Mouse (Mus musculus) kidney, embryonic 14.5 days (tissue): Measurements from ENCODE around the gene Gng3. TPM values are rescaled to one million over a fixed set of nuclear protein-coding genes. Genes with fewer than 3 reads are reported as not detected.
"Not testable (repeated sequence)": the region's sequence is repeated elsewhere in the genome, so short reads cannot be mapped to it uniquely, and the experiment has no call there.

Experiments
- ATAC-seq: fragments of 200-750 bp; cut with Nextera tagmentation; 2 replicates; pipeline ENCODE4 v1.8.0; 2017; ENCODE audit warnings: moderate number of reproducible peaks, mild to moderate bottlenecking, moderate TSS enrichment, moderate library complexity; ENCODE audit not compliant: low FRiP score, low TSS enrichment
- H3K27ac ChIP-seq: fragments of 300-500 bp; sonication (generic); 2 replicates; pipeline ENCODE4 v1.5.1; 2014; ENCODE audit warnings: low read depth, mild to moderate bottlenecking, low read length, moderate library complexity, mixed read lengths
- H3K27me3 ChIP-seq: fragments of 300-500 bp; sonication (generic); 2 replicates; pipeline ENCODE4 v1.6.1; 2014; ENCODE audit warnings: mild to moderate bottlenecking, low read length; ENCODE audit not compliant: control insufficient read depth, insufficient read depth
- H3K36me3 ChIP-seq: fragments of 300-500 bp; sonication (generic); 2 replicates; pipeline ENCODE4 v1.6.1; 2014; ENCODE audit warnings: low read length, mixed read lengths; ENCODE audit not compliant: control insufficient read depth, insufficient read depth
- H3K4me1 ChIP-seq: fragments of 300-500 bp; sonication (generic); 2 replicates; pipeline ENCODE4 v1.6.1; 2014; ENCODE audit warnings: low read length, mixed read lengths; ENCODE audit not compliant: control insufficient read depth, insufficient read depth
- H3K4me2 ChIP-seq: fragments of 300-500 bp; sonication (generic); replicated peaks from 2 replicates; pipeline ENCODE4 v1.6.1; 2014; ENCODE audit warnings: low read depth, mild to moderate bottlenecking, low read length
- H3K4me3 ChIP-seq: fragments of 300-500 bp; sonication (generic); 2 replicates; pipeline ENCODE4 v1.5.1; 2014; ENCODE audit warnings: mild to moderate bottlenecking, low read length
- H3K9ac ChIP-seq: fragments of 300-500 bp; sonication (generic); 2 replicates; pipeline ENCODE4 v1.6.1; 2014; ENCODE audit warnings: low read depth, mild to moderate bottlenecking, low read length, moderate library complexity
- H3K9me3 ChIP-seq: fragments of 300-500 bp; sonication (generic); 2 replicates; pipeline ENCODE4 v1.6.1; 2016; ENCODE audit warnings: low read length; ENCODE audit not compliant: control insufficient read depth
- WGBS: fragments of 180-500 bp; shearing (Covaris S2); extraction: QIAGEN DNeasy Blood & Tissue Kit; methylation state at CpG from one replicate; pipeline ENCODE4 v1.1.7; 2014; 5-methylcytosine and 5-hydroxymethylcytosine counted together
- polyA plus RNA-seq: library from polyadenylated mRNA; unstranded; fragments of >200 nt; fragmentation: Nextera tagmentation; extraction: Ambion mirVana; gene quantifications from 2 replicates; pipeline ENCODE4 v1.2.1, GENCODE M21; 2014

The Gng3 gene
- polyA plus RNA-seq, 1 experiment from 2014 or later: 3.6 TPM

GRCm38 (mm10) chr19:8872266-8872840 is 33.4 kb upstream of the Gng3 start:
- WGBS: 65% methylated on average over 10 of the region's 10 CpGs
- no peak for ATAC-seq
- H3K36me3 ChIP-seq: peaks cover 40% of the 10 kb centered on the region
- no peaks in the 10 kb centered on the region for H3K9me3 ChIP-seq
- no peak overlapping the region for H3K27ac ChIP-seq
- peaks cover 5% of the 10 kb centered on the region for H3K4me1 ChIP-seq
- peak overlapping the region; percentile 96 for H3K9ac ChIP-seq
- no peaks in the 10 kb centered on the region for H3K27me3 ChIP-seq
- peak overlapping the region; percentile 85 for H3K4me2 ChIP-seq
- peak overlapping the region; percentile 94 for H3K4me3 ChIP-seq

DNA sequence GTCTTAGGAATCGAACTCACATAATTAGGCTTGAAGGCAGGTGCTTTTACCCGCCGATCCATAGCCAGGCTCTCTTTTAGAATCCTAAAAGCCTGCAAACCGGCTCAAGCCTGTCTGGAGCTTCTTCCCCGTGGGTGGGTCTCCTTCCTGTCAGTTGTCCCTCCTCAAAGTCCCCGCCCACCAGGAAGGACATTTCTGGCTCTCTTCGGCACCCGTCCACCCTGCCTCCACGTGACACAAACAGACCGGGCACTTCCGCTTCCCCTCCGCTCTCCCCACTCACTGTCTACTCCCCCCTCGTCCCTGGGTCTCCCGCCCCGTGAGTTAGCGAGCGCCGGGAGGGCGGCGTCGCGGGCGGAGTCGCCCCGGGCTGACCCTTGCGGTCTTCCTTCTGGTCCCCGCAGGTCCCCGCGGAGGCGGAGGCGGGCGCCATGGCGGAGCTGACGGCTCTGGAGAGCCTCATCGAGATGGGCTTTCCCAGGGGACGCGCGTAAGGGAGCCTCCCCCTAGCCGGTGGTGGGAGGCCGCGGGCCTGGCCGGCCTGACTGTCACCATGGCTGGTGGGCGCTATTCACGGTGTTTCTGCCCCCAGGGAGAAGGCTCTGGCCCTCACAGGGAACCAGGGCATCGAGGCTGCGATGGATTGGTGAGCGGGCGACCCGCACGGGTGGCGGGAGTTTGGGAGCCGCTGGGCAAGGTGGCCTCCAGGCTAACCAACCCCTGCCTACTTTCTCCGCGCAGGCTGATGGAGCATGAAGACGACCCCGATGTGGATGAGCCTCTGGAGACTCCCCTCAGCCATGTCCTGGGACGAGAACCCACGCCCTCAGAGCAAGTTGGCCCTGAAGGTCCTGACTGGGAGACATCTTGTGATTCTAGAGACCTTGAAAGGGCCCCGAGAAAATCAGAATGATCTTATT is 32.5 kb upstream of the Gng3 start, which contains the start of gene Ubxn1:
Gene Ubxn1, plus strand, starts transcription at position 230 of the 920 bp plus-strand sequence.
- under 1% methylated on average over 50 of the region's 59 CpGs for WGBS
- peak within 1 kb of the TSS; percentile 94 for H3K4me3 ChIP-seq
- ATAC-seq: peak; percentile 97

GRCm38 (mm10) chr19:8870838-8871237 is 31.8 kb upstream of the Gng3 start:
- peak overlapping the region; percentile 94 for H3K4me3 ChIP-seq
- peak; percentile 32; the same call in 1 of the 2 replicates for ATAC-seq
- H3K9me3 ChIP-seq: no peaks in the 10 kb centered on the region
- peaks cover 29% of the 10 kb centered on the region for H3K36me3 ChIP-seq
- H3K27ac ChIP-seq: peak overlapping the region; percentile 56; the same call in 1 of the 2 replicates
- peak overlapping the region; percentile 85 for H3K4me2 ChIP-seq
- peak overlapping the region; percentile 96 for H3K9ac ChIP-seq
- 59% methylated on average over 9 of the region's 9 CpGs for WGBS
- no peaks in the 10 kb centered on the region for H3K27me3 ChIP-seq
- peaks cover 5% of the 10 kb centered on the region for H3K4me1 ChIP-seq

More for the DNA sequence above, 32.5 kb upstream of the Gng3 start, which contains the start of gene Ubxn1:
- no peaks in the 10 kb centered on the region for H3K9me3 ChIP-seq
- H3K27me3 ChIP-seq: no peaks in the 10 kb centered on the region
- peaks cover 36% of the 10 kb centered on the region for H3K36me3 ChIP-seq
- peak within 1 kb of the TSS; percentile 85 for H3K4me2 ChIP-seq
- H3K4me1 ChIP-seq: peaks cover 5% of the 10 kb centered on the region
- H3K27ac ChIP-seq: peak within 1 kb of the TSS; percentile 71
- peak within 1 kb of the TSS; percentile 96 for H3K9ac ChIP-seq

GRCm38 (mm10) chr19:8870381-8870780 is 31.4 kb upstream of the Gng3 start:
- ATAC-seq, H3K4me2 ChIP-seq, H3K27me3 ChIP-seq, H3K9me3 ChIP-seq, H3K27ac ChIP-seq, H3K9ac ChIP-seq, H3K4me3 ChIP-seq, H3K4me1 ChIP-seq: not testable (repeated sequence)
- 81% methylated on average over 3 of the region's 3 CpGs for WGBS
- peaks cover 24% of the 10 kb centered on the region for H3K36me3 ChIP-seq

DNA sequence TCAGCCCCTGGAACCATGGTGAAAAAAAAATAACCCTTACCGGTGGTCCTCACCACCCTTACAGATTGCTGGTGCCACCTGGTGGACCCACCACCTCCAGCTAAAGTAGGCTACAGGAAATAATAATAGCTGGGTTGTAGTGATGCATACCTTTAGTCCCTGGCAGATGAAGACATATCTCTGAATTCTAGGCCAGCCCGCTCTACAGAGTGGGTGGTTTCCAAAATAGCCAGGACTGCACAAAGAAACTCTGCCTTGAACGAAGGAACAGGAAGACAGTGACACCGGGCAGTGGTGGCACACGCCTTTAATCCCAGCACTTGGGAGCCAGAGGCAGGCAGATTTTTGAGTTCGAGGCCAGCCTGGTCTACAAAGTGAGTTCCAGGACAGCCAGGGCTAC is 25.3 kb upstream of the Gng3 start:
- Histone ChIP-seq H3K27ac (no peak overlapping the region), H3K4me2 (no peak overlapping the region), H3K4me3 (no peak overlapping the region), H3K4me1 (no peaks in the 10 kb centered on the region), H3K27me3 (no peaks in the 10 kb centered on the region), H3K36me3 (no peaks in the 10 kb centered on the region), H3K9me3 (no peaks in the 10 kb centered on the region), H3K9ac (no peak overlapping the region)
- ATAC-seq: no peak
- 90% methylated on average over 6 of the region's 6 CpGs for WGBS

DNA sequence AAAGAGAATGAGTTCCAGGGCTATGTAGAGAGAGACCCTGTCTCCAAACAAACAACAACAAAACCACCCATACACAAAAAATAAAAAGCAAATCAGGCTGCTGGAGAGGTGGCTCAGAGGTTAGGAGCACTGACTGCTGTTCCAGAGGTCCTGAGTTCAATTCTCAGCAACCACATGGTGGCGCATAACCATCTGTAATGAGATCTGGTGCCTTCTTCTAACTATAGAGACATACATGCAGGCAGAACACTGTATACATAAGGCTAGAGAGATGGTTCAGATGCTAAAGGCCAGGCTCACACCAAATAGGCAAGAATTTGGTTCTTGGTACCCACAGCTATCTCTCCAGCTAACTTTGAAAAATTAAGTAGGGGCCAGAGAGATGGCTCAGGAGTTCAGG is 20.0 kb upstream of the Gng3 start:
- Histone ChIP-seq H3K4me3 (no peak overlapping the region), H3K4me1 (no peaks in the 10 kb centered on the region), H3K9ac (no peak overlapping the region), H3K27ac (no peak overlapping the region), H3K4me2 (no peak overlapping the region), H3K27me3 (no peaks in the 10 kb centered on the region), H3K36me3 (no peaks in the 10 kb centered on the region), H3K9me3 (no peaks in the 10 kb centered on the region)
- WGBS: 21% methylated on average over 1 of the region's 1 CpGs
- peak; percentile 45; the same call in 1 of the 2 replicates for ATAC-seq

DNA sequence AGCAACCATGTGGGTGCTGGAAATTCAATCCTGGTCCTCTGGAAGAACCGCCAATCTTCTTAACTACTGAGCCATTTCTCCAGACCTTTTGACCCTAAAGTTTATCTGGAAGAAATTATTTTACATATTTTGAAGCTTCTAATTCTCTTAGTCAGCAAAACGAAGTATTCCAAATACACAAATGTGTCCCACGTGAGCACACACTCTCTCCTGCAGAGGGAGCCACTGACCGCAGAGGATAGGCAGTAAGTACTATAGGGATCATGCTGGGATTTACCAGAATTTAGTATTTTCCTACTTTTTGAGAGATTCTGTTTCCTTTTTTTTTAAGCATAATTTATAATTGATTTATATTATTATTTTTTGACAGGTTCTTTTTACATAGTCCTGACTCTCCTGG is 18.7 kb upstream of the Gng3 start:
- H3K27ac ChIP-seq: no peak overlapping the region
- H3K9me3 ChIP-seq: no peaks in the 10 kb centered on the region
- H3K9ac ChIP-seq: no peak overlapping the region
- H3K4me2 ChIP-seq: no peak overlapping the region
- H3K4me3 ChIP-seq: no peak overlapping the region
- no peaks in the 10 kb centered on the region for H3K36me3 ChIP-seq
- WGBS: 46% methylated on average over 4 of the region's 4 CpGs
- peak; percentile 54; the same call in 1 of the 2 replicates for ATAC-seq
- no peaks in the 10 kb centered on the region for H3K4me1 ChIP-seq
- H3K27me3 ChIP-seq: no peaks in the 10 kb centered on the region

GRCm38 (mm10) chr19:8853117-8853516 is 14.1 kb upstream of the Gng3 start:
- WGBS: 83% methylated on average over 3 of the region's 3 CpGs
- no peaks in the 10 kb centered on the region for H3K9me3 ChIP-seq
- no peaks in the 10 kb centered on the region for H3K27me3 ChIP-seq
- H3K36me3 ChIP-seq: peaks cover 3% of the 10 kb centered on the region; the same call in 1 of the 2 replicates
- H3K27ac ChIP-seq: no peak overlapping the region
- no peak overlapping the region for H3K4me3 ChIP-seq
- H3K9ac ChIP-seq: no peak overlapping the region
- H3K4me2 ChIP-seq: no peak overlapping the region
- ATAC-seq: no peak
- H3K4me1 ChIP-seq: no peaks in the 10 kb centered on the region
